Comparison of ENCODE assay signal across 15 mouse cellular contexts in the genomic region with DNA sequence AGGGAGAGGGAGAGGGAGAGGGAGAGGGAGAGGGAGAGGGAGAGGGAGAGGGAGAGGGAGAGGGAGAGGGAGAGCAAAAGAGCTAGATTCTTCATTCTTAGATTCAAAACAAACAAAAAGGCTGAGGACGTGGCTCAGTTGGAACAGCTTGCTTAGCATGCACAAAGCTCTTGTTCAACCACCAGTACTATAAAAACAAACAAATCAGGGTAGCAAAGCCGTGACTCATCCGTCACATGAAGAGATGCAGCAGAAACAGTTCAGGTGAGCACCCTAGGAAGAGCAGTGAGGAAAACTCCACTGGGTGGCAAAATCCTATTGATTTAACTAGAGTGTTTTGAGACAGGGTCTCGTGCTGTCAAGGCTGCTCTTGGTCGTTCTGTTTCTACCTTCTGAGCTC. TPM values are rescaled to one million over a fixed set of nuclear protein-coding genes. Genes with fewer than 3 reads are reported as not detected.
A peak's percentile ranks its signal among the peaks of the same experiment; 100 is the strongest.
DNase-seq lines count a peak whose midpoint lies in the region; ATAC-seq and TF ChIP-seq lines count a peak whose summit lies in the region.
"Had no signal": no experiment of that assay in that cellular context is flagged by ENCODE, and none has a peak within 500 bp of the region (broad histone marks: within the 10 kb centered on the region; RNA-seq: fewer than 3 reads in every experiment).

No protein-coding gene starts in this region.

- in situ Hi-C loops in Patski (cut with MboI; ENCODE audit: low pct_unique_long_range_greater_than_20kb), result no loop called here

- 67% methylated on average over 5 of the region's 5 CpGs for WGBS in forebrain, embryonic 12.5 days

- CTCF ChIA-PET in Patski (lab: Charles Lee), result interaction anchor here (1.0 to 2.4 kb wide), 4 partner anchors 26 to 160 kb away, joined by 3 to 11 read pairs (median 3); no protein-coding TSS in a partner anchor

- ATAC-seq in Patski, result peak; percentile 73
- ATAC-seq in forebrain, embryonic 12.5 days (ENCODE audit: low FRiP score), result no peak
- ATAC-seq: forebrain, embryonic 16.5 days had no signal

- no peaks in the 10 kb centered on the region for H3K27me3 ChIP-seq in Patski
- peaks cover 4% of the 10 kb centered on the region; the same call in 1 of the 2 replicates for H3K27me3 ChIP-seq in forebrain, embryonic 12.5 days
- H3K27me3 ChIP-seq: heart, embryonic 12.5 days; hindbrain, embryonic 15.5 days had no signal

- POLR2A ChIA-PET in Patski (lab: Charles Lee), result no interaction called here

- H3K4me1 ChIP-seq in forebrain, embryonic 12.5 days, result no peaks in the 10 kb centered on the region
- H3K4me1 ChIP-seq: hindbrain, embryonic 15.5 days had no signal

- no peak overlapping the region for H3K4me2 ChIP-seq in forebrain, embryonic 12.5 days
- H3K4me2 ChIP-seq: heart, embryonic 12.5 days; hindbrain, embryonic 15.5 days had no signal

- no peak overlapping the region for H3K27ac ChIP-seq in forebrain, embryonic 12.5 days
- H3K27ac ChIP-seq: hindbrain, embryonic 15.5 days had no signal

- H3K9me3 ChIP-seq in forebrain, embryonic 12.5 days, result no peaks in the 10 kb centered on the region
- H3K9me3 ChIP-seq: heart, embryonic 12.5 days; hindbrain, embryonic 15.5 days had no signal

- DNase-seq in lung, postnatal 25 days (ENCODE audit: low spot score), result peak; percentile 46
- no peak for DNase-seq in lung, postnatal 10 days
- DNase-seq in 3T3-L1 (ENCODE audit: low read depth, low spot score) (peak; percentile 62), Patski (ENCODE audit: low read depth, low spot score) (no peak)
- DNase-seq in right cerebral cortex, postnatal 10 days (ENCODE audit: low spot score in 2 of 2), result no peak
- DNase-seq: adrenal gland, adult 2 months; adrenal gland, postnatal 25 days; cerebellum, adult 2 months; cerebellum, postnatal 10 days; gastrocnemius, postnatal 10 days; heart, postnatal 36 days had no signal

- no peak for TF ChIP-seq CTCF in Patski (IDR thresholded peaks at IDR 0.05)

- H3K9ac ChIP-seq in forebrain, embryonic 12.5 days, result no peak overlapping the region
- H3K9ac ChIP-seq: heart, embryonic 12.5 days; hindbrain, embryonic 15.5 days had no signal

- no peaks in the 10 kb centered on the region for H3K36me3 ChIP-seq in forebrain, embryonic 12.5 days (replicated peaks)
- H3K36me3 ChIP-seq: heart, embryonic 12.5 days; hindbrain, embryonic 15.5 days had no signal

- no peak overlapping the region for H3K4me3 ChIP-seq in forebrain, embryonic 12.5 days (replicated peaks)
- H3K4me3 ChIP-seq: heart, embryonic 12.5 days; hindbrain, embryonic 15.5 days had no signal

RNA-seq across cellular contexts. Expression of a gene that starts 10.2 kb away (rescaled TPM):
- 19.6 TPM for polyA plus RNA-seq in Patski (2021)
- polyA plus RNA-seq in forebrain, embryonic 12.5 days (2016; fragmentation: Nextera tagmentation; extraction: Ambion mirVana), result 1.7 and 1.8 TPM in 2 replicates

RNA-seq across cellular contexts. Expression of a gene that starts 27.3 kb away (rescaled TPM):
- 43.7 TPM for polyA plus RNA-seq in Patski (2021)
- polyA plus RNA-seq in forebrain, embryonic 12.5 days (2016; fragmentation: Nextera tagmentation; extraction: Ambion mirVana), result 20.4 and 22.0 TPM in 2 replicates

Comparison
In these comparisons a context has a peak if more than half of its experiments do, and no peak if none do; other contexts are left out.
1. DNase-seq: peak in lung, postnatal 25 days (single experiment) and 3T3-L1 (single experiment); none in lung, postnatal 10 days (single experiment), Patski (single experiment) and right cerebral cortex, postnatal 10 days (0 of 2).